Mouse (Mus musculus) heart, embryonic 11.5 days (tissue): ENCODE measurements around the gene Hist1h2be. TPM values are rescaled to one million over a fixed set of nuclear protein-coding genes. Genes with fewer than 3 reads are reported as not detected.
A peak's percentile ranks its signal among the peaks of the same experiment; 100 is the strongest.
"Not testable (repeated sequence)": the region's sequence is repeated elsewhere in the genome, so short reads cannot be mapped to it uniquely, and the experiment has no call there.

ENCODE experiments used
- ATAC-seq: fragments of 200-750 bp; cut with Nextera tagmentation; replicated peaks from 2 replicates; pipeline ENCODE4 v1.8.0; 2017; ENCODE audit warnings: moderate library complexity; ENCODE audit not compliant: insufficient number of reproducible peaks, low FRiP score, low TSS enrichment
- H3K27ac ChIP-seq: fragments of 300-500 bp; sonication (generic); 2 replicates; pipeline ENCODE4 v1.5.1; 2014; ENCODE audit warnings: mild to moderate bottlenecking, low read depth, low read length
- H3K27me3 ChIP-seq: fragments of 300-500 bp; sonication (generic); 2 replicates; pipeline ENCODE4 v1.6.1; 2014; ENCODE audit warnings: mild to moderate bottlenecking, low read length, mixed read lengths; ENCODE audit not compliant: control insufficient read depth, insufficient read depth
- H3K36me3 ChIP-seq: fragments of 300-500 bp; sonication (generic); 2 replicates; pipeline ENCODE4 v1.6.1; 2014; ENCODE audit warnings: mild to moderate bottlenecking, low read length, moderate library complexity, mixed read lengths; ENCODE audit not compliant: control insufficient read depth, insufficient read depth
- H3K4me1 ChIP-seq: fragments of 300-500 bp; sonication (generic); 2 replicates; pipeline ENCODE4 v1.6.1; 2014; ENCODE audit warnings: low read length; ENCODE audit not compliant: control insufficient read depth, insufficient read depth
- H3K4me2 ChIP-seq: fragments of 300-500 bp; sonication (generic); 2 replicates; pipeline ENCODE4 v1.6.1; 2014; ENCODE audit warnings: mild to moderate bottlenecking, moderate library complexity
- H3K4me3 ChIP-seq: fragments of 300-500 bp; sonication (generic); 2 replicates; pipeline ENCODE4 v1.5.1; 2014; ENCODE audit warnings: low read depth, low read length
- H3K9ac ChIP-seq: fragments of 300-500 bp; sonication (generic); 2 replicates; pipeline ENCODE4 v1.6.1; 2014; ENCODE audit warnings: mild to moderate bottlenecking, low read depth, low read length, moderate library complexity
- H3K9me3 ChIP-seq: fragments of 300-500 bp; sonication (generic); replicated peaks from 2 replicates; pipeline ENCODE4 v1.6.1; 2016; ENCODE audit warnings: low read length; ENCODE audit not compliant: control insufficient read depth
- WGBS: fragments of 180-500 bp; shearing (Covaris S2); extraction: QIAGEN DNeasy Blood & Tissue Kit; methylation state at CpG from one replicate; pipeline ENCODE4 v1.1.7; 2014; ENCODE audit not compliant: insufficient replicate concordance; 5-methylcytosine and 5-hydroxymethylcytosine counted together
- polyA plus RNA-seq: library from polyadenylated mRNA; unstranded; fragments of >200 nt; fragmentation: Nextera tagmentation; extraction: Ambion mirVana; gene quantifications from 2 replicates; pipeline ENCODE4 v1.2.1, GENCODE M21; 2014

The Hist1h2be gene
- polyA plus RNA-seq, 1 experiment from 2014 or later: 2.4 TPM

DNA sequence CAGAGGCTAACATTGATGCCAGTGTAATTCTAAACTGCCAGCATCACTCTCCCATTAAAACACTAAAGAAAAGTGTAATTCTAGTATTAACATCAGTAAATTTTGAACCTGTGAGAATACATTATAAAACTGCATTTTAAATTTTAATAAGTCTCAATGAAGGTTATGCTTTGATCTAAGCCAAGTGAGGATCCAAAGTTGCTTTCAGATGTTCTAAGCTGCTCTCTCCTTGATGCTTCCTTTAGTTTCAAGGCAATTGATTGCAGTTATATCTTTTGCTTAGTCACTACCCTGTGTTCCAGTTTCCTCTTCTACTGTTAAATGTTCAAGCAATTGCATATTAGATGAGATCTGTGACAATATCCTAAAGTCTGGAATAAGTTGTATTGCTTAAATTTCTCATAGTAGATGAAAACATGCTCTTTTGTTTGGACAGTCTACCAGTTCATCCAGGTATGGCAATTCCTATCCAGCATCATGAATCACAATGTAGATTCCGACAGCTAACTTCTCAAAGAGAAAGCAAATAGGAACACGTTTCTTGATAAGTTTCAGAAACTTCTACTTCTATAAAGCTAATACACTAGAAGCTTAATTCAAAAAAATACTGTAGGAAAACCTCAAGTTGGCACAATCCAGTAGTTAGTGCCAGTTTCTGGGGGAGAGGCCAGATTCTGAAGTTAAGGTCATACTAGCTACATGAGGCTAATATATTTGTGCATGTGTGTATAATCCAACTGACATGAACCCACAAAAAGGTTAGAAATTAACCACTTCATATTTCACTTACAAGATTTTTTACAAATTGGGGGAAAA, 48.5 kb downstream of the Hist1h2be start:
- Histone ChIP-seq H3K9ac (peak overlapping the region; percentile 78; the same call in 1 of the 2 replicates), H3K4me3 (peak overlapping the region; percentile 51), H3K4me1 (peaks cover 10% of the 10 kb centered on the region), H3K27ac (peak overlapping the region; percentile 96), H3K36me3 (no peaks in the 10 kb centered on the region), H3K27me3 (no peaks in the 10 kb centered on the region), H3K4me2 (peak overlapping the region; percentile 75), H3K9me3 (no peaks in the 10 kb centered on the region)
- no peak for ATAC-seq
- 40% methylated on average over 2 of the region's 2 CpGs for WGBS

DNA sequence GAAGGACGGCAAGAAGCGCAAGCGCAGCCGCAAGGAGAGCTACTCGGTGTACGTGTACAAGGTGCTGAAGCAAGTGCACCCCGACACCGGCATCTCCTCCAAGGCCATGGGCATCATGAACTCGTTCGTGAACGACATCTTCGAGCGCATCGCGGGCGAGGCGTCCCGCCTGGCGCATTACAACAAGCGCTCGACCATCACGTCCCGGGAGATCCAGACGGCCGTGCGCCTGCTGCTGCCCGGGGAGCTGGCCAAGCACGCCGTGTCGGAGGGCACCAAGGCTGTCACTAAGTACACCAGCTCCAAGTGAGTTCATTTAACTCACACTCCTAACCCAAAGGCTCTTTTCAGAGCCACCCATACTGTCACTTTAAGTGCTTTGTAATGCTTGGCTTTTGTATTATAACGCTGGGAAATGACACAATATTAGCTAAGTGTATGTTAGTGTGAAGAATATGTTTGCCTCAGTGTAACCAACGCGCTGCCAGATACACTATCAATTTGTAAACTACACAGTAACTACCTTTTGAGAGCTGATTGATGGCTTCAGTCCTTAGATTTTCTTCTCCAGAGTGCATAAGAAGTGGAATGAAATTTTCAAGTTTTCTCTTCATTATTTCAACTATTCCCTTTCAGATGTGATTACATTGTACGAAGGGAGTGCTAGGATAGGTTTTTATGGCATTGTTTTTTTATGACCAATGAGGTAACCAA, 49.3 kb downstream of the Hist1h2be start:
- 4% methylated on average over 10 of the region's 34 CpGs for WGBS
- H3K36me3 ChIP-seq, H3K4me1 ChIP-seq, ATAC-seq, H3K27me3 ChIP-seq, H3K9me3 ChIP-seq: not testable (repeated sequence)
- peak overlapping the region; percentile 78 for H3K9ac ChIP-seq
- H3K4me3 ChIP-seq: peak overlapping the region; percentile 51
- H3K27ac ChIP-seq: peak overlapping the region; percentile 96
- peak overlapping the region; percentile 75 for H3K4me2 ChIP-seq

DNA sequence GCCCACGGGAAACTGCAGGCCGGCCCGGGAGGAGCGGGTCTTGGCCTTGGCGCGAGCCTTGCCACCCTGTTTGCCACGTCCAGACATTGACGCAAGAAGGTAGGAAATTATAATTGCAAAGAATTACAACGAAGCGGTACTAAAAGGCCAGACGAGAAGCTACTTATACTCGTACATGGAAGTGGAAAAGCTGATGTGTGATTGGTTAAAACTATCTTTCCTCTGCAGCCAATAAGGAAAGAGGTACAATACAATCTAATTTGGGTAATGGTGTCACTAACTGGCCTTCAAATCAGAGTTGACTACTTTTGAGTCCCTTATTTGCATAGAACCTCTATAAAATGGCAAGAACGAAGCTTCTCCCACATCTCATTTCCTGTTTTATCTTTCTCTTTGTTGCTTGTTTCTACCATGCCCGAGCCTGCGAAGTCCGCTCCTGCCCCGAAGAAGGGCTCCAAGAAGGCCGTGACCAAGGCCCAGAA, 49.9 kb downstream of the Hist1h2be start, which contains the start of the genes Hist1h2ae and Hist1h2bg:
Gene Hist1h2ae (minus strand): TSS at position 199 of the 482 bp plus-strand sequence.
Gene Hist1h2bg (plus strand): TSS at position 375 of the 482 bp plus-strand sequence.
- H3K4me2 ChIP-seq: peak within 1 kb of the TSS; percentile 75
- H3K36me3 ChIP-seq: no peaks in the 10 kb centered on the region
- ATAC-seq: peak; percentile 85
- 0% methylated on average over 18 of the region's 18 CpGs for WGBS
- H3K4me3 ChIP-seq: peak within 1 kb of the TSS; percentile 51
- H3K9me3 ChIP-seq: no peaks in the 10 kb centered on the region
- no peaks in the 10 kb centered on the region for H3K27me3 ChIP-seq
- peak within 1 kb of the TSS; percentile 78 for H3K9ac ChIP-seq
- peak within 1 kb of the TSS; percentile 96 for H3K27ac ChIP-seq
- peaks cover 5% of the 10 kb centered on the region; the same call in 1 of the 2 replicates for H3K4me1 ChIP-seq

DNA sequence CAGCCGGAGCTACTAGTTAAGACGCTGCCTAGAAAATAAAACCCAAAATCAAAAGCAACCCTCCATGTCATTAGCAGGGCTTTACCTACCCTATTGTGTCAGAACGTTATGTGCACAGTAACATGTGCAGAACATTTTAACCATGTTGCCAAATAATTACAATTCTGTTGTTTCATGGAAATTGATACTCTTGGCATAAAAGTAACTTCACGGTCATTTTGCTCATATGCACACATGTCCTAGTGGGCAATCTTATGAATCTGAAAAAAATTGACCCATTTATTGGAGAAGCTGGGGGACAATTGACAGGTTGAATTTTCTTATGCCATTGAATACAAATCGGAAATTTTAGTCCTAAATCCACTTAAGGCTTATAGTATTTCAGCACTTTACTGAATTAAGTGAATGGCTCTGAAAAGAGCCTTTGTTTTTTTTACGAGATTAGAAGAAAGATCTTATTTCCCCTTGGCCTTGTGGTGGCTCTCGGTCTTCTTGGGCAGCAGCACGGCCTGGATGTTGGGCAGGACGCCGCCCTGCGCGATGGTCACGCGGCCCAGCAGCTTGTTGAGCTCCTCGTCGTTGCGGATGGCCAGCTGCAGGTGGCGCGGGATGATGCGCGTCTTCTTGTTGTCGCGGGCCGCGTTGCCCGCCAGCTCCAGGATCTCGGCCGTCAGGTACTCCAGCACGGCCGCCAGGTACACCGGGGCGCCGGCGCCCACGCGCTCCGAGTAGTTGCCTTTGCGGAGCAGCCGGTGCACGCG, 50.5 kb downstream of the Hist1h2be start:
- not testable (repeated sequence) for H3K9me3 ChIP-seq, H3K36me3 ChIP-seq, H3K27me3 ChIP-seq, H3K4me1 ChIP-seq
- Histone ChIP-seq H3K4me2 (peak overlapping the region; percentile 75), H3K4me3 (peak overlapping the region; percentile 51), H3K9ac (peak overlapping the region; percentile 62), H3K27ac (peak overlapping the region; percentile 96)
- ATAC-seq: peak; percentile 5; the same call in 1 of the 2 replicates
- WGBS: 4% methylated on average over 23 of the region's 41 CpGs

DNA sequence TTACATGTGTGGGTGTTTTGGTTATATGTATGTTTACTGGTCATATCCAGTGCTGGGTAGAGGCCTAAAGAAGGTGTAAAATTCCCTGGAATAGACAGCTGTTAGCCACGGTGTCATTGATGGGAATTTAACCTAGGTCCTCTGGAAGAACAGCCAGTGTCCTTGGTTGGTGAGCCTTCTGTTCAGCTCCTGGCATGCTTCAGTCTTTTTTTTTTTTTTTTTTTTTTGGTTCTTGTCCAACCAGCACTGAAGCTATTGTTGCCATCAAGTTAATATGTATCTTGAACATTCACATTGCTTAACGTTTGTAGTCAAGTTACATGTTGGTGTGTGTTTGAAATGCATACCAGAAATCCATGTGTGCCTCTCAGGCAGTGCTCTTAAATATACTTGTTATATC, 56.4 kb downstream of the Hist1h2be start:
- ATAC-seq: no peak
- Histone ChIP-seq H3K4me3 (no peak overlapping the region), H3K36me3 (no peaks in the 10 kb centered on the region), H3K4me1 (no peaks in the 10 kb centered on the region), H3K4me2 (no peak overlapping the region), H3K27ac (no peak overlapping the region), H3K27me3 (no peaks in the 10 kb centered on the region), H3K9me3 (no peaks in the 10 kb centered on the region), H3K9ac (no peak overlapping the region)
- 76% methylated on average over 2 of the region's 2 CpGs for WGBS

DNA sequence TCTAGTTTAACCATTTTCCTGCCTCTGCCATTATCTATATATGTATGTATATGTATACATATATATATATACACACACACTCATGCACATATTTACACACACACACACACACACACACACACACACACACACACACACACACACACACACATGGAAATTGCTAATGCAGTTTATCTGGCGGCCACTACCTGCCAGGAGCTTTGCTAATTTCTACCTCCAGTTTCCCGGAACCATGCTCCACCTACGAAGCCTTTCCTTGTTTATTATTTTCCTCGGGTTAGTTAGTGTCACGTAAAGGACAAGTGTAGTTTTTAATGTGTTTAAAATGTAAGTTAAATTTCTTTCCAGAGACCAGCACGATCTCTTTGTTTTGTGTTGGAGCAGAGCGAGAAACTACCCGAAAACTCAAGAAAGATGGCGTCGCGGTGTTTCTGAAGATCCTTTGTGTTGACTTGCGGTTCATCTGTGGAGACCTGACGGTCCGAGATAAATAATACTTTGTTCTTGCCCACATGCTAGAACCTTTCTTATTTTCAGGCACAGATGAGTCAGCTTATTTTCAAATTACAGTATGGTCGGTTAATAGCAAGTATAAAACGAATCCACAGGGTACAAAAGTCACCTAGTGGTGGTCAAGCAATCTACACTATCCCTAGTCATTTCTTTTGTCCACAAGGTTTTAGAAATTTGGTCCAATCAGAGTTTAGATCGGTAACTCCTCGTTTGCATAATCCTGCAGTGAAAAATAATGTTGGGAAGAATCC, 58.0 kb downstream of the Hist1h2be start:
- H3K9me3 ChIP-seq: no peaks in the 10 kb centered on the region
- H3K27ac ChIP-seq: peak overlapping the region; percentile 97
- peak overlapping the region; percentile 77 for H3K9ac ChIP-seq
- 3% methylated on average over 18 of the region's 18 CpGs for WGBS
- ATAC-seq: peak; percentile 55; the same call in 1 of the 2 replicates
- no peaks in the 10 kb centered on the region for H3K36me3 ChIP-seq
- peak overlapping the region; percentile 79 for H3K4me2 ChIP-seq
- no peaks in the 10 kb centered on the region for H3K27me3 ChIP-seq
- H3K4me3 ChIP-seq: peak overlapping the region; percentile 42
- H3K4me1 ChIP-seq: no peaks in the 10 kb centered on the region

DNA sequence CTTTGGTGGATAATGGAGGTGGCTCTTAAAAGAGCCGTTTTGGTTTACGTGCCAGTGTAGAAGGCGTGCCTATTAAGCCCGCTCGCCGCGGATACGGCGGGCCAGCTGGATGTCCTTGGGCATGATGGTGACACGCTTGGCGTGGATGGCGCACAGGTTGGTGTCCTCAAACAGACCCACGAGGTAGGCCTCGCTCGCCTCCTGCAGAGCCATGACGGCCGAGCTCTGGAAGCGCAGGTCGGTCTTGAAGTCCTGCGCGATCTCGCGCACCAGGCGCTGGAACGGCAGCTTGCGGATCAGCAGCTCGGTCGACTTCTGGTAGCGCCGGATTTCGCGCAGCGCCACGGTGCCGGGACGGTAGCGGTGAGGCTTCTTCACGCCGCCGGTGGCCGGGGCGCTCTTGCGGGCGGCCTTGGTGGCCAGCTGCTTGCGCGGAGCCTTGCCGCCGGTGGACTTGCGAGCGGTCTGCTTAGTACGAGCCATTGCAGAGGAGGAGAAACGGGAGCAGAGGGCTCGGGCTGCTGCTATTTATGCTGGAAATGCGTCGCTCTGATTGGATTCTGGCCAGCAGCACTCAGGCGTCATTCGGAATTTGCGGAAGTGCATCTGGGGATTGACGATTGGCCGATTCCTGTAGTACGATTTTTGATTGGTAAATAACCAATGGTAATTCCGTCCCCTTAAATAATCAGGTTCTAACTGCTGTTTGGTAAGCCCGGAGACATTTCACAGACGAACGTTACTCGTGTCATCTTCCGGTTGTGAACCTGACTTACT, 58.9 kb downstream of the Hist1h2be start, which contains the start of gene Hist1h3e:
Gene Hist1h3e (minus strand): TSS at position 487 of the 777 bp plus-strand sequence.
- Histone ChIP-seq H3K4me3 (peak within 1 kb of the TSS; percentile 42), H3K9ac (peak within 1 kb of the TSS; percentile 77), H3K27ac (peak within 1 kb of the TSS; percentile 97), H3K4me2 (peak within 1 kb of the TSS; percentile 79)
- not testable (repeated sequence) for H3K4me1 ChIP-seq, H3K27me3 ChIP-seq, H3K36me3 ChIP-seq, H3K9me3 ChIP-seq
- ATAC-seq: peak; percentile 88
- WGBS: under 1% methylated on average over 53 of the region's 67 CpGs
